Mouse (Mus musculus) liver, adult (tissue): Measurements from ENCODE around the gene Yae1d1.

Source experiments
- GATA4 ChIP-seq: IDR thresholded peaks from 2 replicates; pipeline ENCODE4 v1.6.1; 2014; ENCODE audit warnings: mild to moderate bottlenecking, low read length; ENCODE audit not compliant: insufficient replicate concordance

The Yae1d1 gene

GRCm38 (mm10) chr13:17992697-17993514 is at the start of gene Yae1d1:
TSS of gene Yae1d1 (minus strand) at chr13:17993349.
- no peak for TF ChIP-seq GATA4

DNA sequence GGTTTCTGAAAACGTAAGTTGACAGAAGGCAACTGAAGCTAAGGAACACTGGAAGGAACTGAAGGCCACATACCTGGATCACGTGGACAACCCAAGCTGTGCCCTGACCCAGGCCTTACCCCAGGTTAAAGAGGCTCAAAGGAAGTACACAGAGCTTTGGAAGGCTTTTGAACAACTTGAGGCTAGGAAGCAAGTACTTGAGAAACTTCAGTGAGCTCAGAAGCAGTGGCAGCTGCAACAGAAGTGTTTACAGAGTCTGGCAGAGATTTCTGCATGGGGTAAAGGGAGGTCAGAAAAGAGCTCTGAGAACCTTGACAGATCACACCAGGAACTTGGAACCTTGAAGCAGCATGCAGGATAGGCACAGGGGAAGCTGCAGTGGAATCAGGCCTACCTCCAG is 45.7 kb upstream of the Yae1d1 start:
- no peak for TF ChIP-seq GATA4

GRCm38 (mm10) chr13:18016604-18017003 is 23.5 kb upstream of the Yae1d1 start:
- no peak for TF ChIP-seq GATA4

DNA sequence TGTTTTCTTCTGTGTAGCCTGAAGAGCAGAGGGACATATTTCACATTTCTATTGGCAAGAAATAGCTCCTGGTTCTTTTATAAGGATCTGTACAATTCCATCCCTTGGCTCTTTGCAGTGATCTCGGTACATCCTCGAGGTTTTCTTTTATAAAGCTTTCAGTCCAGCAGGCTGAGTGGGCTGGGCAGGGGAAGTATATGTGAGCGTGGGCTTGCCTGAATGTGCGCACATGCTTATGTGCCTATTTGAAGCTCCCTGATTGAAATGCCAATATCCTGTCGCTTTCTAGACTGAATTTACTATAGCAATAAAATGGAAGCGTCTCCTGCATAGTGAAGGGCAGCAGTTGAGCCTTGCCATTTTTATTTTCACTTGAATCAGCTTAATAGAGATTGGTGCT is 20.1 kb upstream of the Yae1d1 start:
- TF ChIP-seq GATA4: no peak

DNA sequence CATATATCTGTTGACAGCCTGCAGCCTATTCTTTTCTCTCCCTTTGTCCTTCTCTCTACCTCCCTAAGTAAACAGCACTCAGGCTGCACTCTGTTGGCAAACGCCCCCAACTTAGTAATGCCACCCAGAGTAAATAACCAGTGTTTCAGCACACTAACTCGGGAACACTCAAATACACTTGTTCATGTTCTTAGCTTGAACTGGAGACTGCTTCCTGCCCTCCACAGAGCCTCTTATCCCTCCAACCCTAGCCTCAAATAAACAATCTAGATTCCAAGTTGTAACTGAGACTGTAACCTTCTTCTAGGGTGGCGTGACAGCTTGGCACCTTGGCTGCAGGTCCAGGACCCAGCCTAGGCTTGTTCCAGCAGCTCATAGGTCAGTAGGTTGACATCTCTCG is 17.9 kb upstream of the Yae1d1 start:
- no peak for TF ChIP-seq GATA4

DNA sequence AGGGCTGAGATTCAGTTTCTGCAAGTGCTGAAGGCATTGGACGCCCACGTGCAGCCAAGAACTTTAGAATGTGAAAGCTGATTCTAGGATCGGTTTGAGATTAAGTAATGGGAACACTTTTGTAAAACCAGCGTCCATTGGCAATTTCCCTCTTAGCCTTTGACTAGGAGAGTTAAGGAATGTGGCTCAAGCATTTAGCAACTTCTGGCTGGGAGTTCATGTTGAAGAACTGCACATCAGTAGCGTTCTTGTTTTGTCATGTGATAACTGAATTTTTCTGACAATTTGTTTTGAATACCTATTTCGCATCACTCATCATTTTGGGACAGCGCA is 332 bp upstream of the Yae1d1 start:
- no peak for TF ChIP-seq GATA4

GRCm38 (mm10) chr13:17992009-17992408 is 1.1 kb downstream of the Yae1d1 start:
- peak; percentile 7; the same call in 1 of the 2 replicates for TF ChIP-seq GATA4

GRCm38 (mm10) chr13:17983194-17983593 is 10.0 kb downstream of the Yae1d1 start:
- TF ChIP-seq GATA4: no peak

DNA sequence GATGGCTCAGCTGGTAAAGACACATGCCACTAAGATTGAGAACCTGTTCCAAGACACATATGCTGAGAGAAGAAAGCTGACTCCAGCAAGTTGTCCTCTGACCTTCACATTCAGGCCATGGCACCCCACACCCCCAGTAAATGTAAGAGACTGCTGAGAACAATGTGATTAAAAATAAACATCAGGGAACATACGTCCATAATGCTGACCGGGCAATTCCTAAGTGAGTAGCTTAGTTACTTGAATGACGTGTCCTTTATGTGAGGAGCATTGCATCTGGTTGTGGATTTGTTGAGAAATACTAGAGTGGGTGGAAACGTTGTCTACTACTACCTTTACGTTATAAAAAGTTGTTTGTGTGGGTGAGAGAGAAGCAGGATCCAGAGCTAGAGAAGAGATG is 10.5 kb downstream of the Yae1d1 start:
- TF ChIP-seq GATA4: no peak

DNA sequence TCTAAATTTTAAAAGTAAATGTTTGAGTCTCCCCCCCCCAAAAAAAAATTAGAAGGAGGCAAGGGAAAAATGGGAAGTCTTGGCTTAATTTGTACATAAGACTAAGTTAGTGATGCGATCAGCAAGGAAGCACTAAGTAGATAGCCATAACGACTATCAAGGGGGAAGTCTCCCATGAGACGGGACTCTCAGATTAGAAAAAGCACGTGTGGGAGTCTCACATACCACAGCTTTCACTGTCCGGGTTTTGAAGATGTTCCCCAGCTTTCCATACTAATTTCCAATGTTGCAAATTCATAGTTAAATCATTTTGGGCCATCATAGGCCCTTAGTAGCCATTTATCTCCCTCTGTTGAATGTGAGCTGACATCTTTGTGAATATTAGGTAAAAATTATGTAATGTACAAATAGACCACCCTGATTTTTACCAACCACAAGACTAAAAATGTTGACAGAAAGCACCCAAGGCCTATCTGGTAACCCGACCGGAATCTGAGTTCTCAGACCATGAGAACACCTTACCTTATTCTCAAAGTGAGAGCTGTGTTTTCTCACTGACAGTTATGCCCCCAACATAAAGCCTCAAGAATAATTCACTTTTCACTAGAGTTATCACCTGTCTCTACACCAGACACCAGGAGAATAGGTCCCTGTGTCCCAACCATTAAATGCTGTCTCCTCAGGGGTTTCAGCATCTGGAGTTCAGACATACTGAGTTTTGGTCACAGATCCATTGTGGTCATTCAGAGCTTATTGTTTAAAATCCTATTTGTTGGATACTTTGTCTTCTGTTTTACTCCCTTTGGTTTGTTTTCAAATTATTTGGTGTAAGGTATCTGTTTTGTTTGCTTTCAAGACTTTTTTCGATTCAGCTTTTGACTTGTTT is 16.1 kb downstream of the Yae1d1 start:
- no peak for TF ChIP-seq GATA4

DNA sequence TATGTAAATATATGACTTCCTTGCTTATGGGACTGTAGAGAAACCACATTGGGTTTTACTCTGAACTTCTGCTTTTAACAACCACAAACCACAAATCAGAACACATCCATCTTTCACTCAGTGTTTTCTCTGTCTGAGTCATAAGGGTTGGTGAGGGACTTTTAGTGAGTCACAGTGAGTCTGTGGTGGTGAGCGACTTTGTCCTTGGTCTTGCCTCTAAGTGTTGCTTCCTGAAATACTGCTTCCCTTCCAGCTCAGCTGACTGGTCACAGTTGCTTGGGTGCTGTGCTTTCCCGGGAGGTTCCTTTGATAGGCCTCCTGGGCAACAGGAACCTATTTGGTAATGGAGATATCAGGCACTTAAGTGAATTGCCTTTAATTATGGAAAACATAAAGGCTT is 17.3 kb downstream of the Yae1d1 start:
- no peak for TF ChIP-seq GATA4

GRCm38 (mm10) chr13:17975457-17975856 is 17.7 kb downstream of the Yae1d1 start:
- TF ChIP-seq GATA4: no peak

DNA sequence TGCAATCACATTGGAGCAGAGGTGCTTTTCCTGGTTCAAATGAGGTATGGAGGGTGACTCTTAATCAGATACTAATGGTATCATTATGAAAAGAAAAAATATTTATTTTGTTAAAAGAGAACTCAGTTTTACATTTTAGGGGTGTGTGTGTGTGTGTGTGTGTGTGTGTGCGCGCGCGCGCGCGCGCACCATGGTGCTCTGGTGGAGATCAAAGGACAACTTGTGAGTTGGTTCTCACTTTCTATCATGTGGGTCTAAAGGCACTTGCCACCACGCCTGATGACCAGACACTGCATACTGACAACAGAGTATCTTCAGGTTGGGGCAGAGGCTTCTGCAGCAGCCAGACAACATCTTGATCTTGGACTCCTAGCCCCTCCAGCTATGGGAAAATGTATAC is 18.4 kb downstream of the Yae1d1 start:
- no peak for TF ChIP-seq GATA4

DNA sequence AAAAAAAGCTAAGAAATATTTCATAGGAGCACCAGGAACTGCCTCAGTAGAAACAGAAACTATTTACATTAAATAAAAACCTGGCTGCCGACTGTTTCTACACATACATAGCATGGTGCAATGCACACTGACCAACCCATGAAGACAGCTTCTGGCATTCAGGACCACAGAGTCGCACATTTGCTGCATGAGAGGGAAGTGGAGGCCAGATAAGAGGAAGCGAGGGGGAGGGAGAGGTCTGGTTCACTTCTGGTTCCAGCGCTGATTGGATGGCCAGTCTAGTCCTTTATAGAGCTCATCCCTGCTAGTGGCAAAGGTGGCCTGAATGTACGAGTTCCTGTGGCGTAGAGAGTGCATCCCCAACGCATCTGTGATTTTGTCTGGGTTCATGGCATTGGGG is 32.5 kb downstream of the Yae1d1 start:
- no peak for TF ChIP-seq GATA4

DNA sequence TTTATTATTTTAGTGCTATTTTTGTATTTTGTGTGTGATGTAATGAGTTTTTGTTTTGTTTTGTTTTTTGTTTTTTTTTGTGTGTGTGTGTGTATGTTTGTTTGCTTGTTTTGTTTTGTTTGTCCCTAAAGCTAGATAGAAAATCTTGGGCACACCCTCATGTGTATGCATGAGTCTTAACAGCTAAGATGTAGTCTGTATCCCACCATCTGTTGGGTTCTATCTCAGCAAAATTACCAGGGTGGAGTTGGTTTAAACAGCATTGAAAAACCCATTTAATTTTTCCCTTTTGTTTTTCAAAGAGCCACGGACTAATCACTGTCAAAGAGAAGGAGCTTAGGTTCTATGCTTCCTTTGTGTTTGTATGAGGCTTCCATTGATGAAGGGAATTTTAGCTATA is 38.9 kb downstream of the Yae1d1 start:
- no peak for TF ChIP-seq GATA4

- no peak for TF ChIP-seq GATA4
Observed at GRCm38 (mm10) chr13:17949555-17949954, 43.6 kb downstream of the Yae1d1 start.
